Mouse (Mus musculus): ENCODE measurements around the gene Uvrag.
"Not testable (repeated sequence)": the region's sequence is repeated elsewhere in the genome, so short reads cannot be mapped to it uniquely, and the experiment has no call there.

The Uvrag gene

GRCm38 (mm10) chr7:99094336-99094735, 46.6 kb downstream of the Uvrag start:
- DNase-seq = no peak

GRCm38 (mm10) chr7:99091915-99092645, 48.9 kb downstream of the Uvrag start:
- DNase-seq = no peak

GRCm38 (mm10) chr7:99089716-99090115, 51.2 kb downstream of the Uvrag start:
- no peak for DNase-seq

- DNase-seq = no peak
Measured at GRCm38 (mm10) chr7:99088576-99089346, 52.2 kb downstream of the Uvrag start.

- DNase-seq = no peak
Measured at GRCm38 (mm10) chr7:99087581-99087980, 53.4 kb downstream of the Uvrag start.

- DNase-seq = no peak
Measured at GRCm38 (mm10) chr7:99086646-99087443, 54.1 kb downstream of the Uvrag start.

GRCm38 (mm10) chr7:99085249-99085648, 55.7 kb downstream of the Uvrag start:
- no peak for DNase-seq

- DNase-seq = peak in 1 of 2 experiments; percentile 52
Measured at GRCm38 (mm10) chr7:99079522-99079921, 61.4 kb downstream of the Uvrag start.

- no peak for DNase-seq
Measured at GRCm38 (mm10) chr7:99078805-99079204, 62.1 kb downstream of the Uvrag start.

- no peak for DNase-seq
Measured at GRCm38 (mm10) chr7:99077234-99077633, 63.7 kb downstream of the Uvrag start.

GRCm38 (mm10) chr7:99075101-99075500, 65.8 kb downstream of the Uvrag start:
- peak in 1 of 2 experiments; percentile 48 for DNase-seq

GRCm38 (mm10) chr7:99073734-99074372, 67.1 kb downstream of the Uvrag start:
- DNase-seq = peak in 1 of 2 experiments; percentile 36

GRCm38 (mm10) chr7:99067710-99068109, 73.2 kb downstream of the Uvrag start:
- no peak for DNase-seq

- DNase-seq = no peak
Measured at GRCm38 (mm10) chr7:99065920-99066319, 75.0 kb downstream of the Uvrag start.

- DNase-seq = no peak
Measured at GRCm38 (mm10) chr7:99065391-99065831, 75.5 kb downstream of the Uvrag start.

GRCm38 (mm10) chr7:99064795-99065194, 76.1 kb downstream of the Uvrag start:
- DNase-seq = no peak

- DNase-seq = not testable (repeated sequence)
Measured at GRCm38 (mm10) chr7:99062263-99062662, 78.7 kb downstream of the Uvrag start.

GRCm38 (mm10) chr7:99061056-99061680, 79.8 kb downstream of the Uvrag start:
- DNase-seq = no peak

- DNase-seq = no peak
Measured at GRCm38 (mm10) chr7:99060476-99060875, 80.5 kb downstream of the Uvrag start.

GRCm38 (mm10) chr7:99059934-99060333, 81.0 kb downstream of the Uvrag start:
- no peak for DNase-seq

- peak in 1 of 2 experiments; percentile 31 for DNase-seq
Measured at GRCm38 (mm10) chr7:99057053-99057630, 83.8 kb downstream of the Uvrag start.

GRCm38 (mm10) chr7:99053626-99054025, 87.3 kb downstream of the Uvrag start:
- no peak for DNase-seq
